Comparison of ENCODE assay signal across 1 mouse cellular context in the genomic region with DNA sequence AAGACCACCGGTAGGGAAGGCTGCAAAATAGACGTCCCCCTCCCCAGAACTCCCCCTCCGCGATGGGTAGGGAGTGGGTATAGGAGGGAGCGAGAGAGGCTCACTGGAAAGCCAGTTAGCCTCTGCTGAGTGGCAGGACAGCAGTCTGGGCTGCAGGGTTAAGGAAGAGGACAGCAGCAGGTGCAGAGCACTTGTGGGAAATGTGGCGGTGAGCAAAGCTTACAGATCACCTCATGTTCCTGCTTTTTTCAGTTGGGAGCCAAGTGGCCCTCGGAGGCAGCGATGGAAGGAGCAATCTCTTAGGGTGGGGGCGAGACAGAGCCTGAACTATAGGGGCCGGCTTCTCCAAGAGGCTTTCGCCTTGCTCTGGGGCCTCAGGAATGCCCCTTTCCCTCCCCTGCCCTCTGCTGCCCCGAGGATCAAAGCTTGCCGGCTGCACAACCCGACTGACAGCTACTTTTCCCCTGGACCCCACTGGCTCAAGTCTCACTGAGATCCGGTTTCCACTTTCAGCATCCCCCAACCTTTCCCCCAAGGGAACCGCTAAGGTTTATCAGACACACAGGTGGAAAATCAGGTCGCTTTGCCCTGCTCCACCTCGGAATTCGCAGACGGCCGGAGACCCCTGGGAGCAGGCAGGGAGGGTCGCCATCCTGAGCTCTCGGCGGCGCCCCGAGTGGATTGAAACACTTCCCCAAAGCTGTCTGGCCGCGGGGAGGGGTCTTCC.
TF ChIP-seq lines count a peak whose summit lies in the region.

No protein-coding gene starts in this region.

TF ChIP-seq in CH12.LX, 34 proteins besides CTCF, POLR2A, EP300 and RAD21 (continued from another document):
- TF ChIP-seq MXI1 (IDR thresholded peaks at IDR 0.05; ENCODE audit: low read depth, low read length): no peak
- TF ChIP-seq KAT2A (IDR thresholded peaks at IDR 0.05; ENCODE audit: insufficient replicate concordance, low read length): no peak
- no peak for TF ChIP-seq MAX (IDR thresholded peaks at IDR 0.05; ENCODE audit: low read length)
- no peak for TF ChIP-seq ZC3H11A (IDR thresholded peaks at IDR 0.05; ENCODE audit: low read depth, low read length)
- no peak for TF ChIP-seq IRF4 (IDR thresholded peaks at IDR 0.05; ENCODE audit: low read depth, low read length)
- TF ChIP-seq ZNF384 (IDR thresholded peaks at IDR 0.05; ENCODE audit: low read depth, low read length): no peak
- TF ChIP-seq MYC (IDR thresholded peaks at IDR 0.05; ENCODE audit: low read depth, low read length): no peak
- no peak for TF ChIP-seq POLR2AphosphoS2 (IDR thresholded peaks at IDR 0.05; ENCODE audit: low read depth, low read length)
- no peak for TF ChIP-seq PAX5 (IDR thresholded peaks at IDR 0.05; ENCODE audit: low read length)
